Mouse (Mus musculus) hematopoietic multipotent progenitor cell, adult 10-12 weeks (in vitro differentiated cells): ENCODE results near the gene Olfr535. TPM values are rescaled to one million over a fixed set of nuclear protein-coding genes. Genes with fewer than 3 reads are reported as not detected.

Experiments used
- polyA plus RNA-seq: library from polyadenylated mRNA; stranded (reverse); fragments of >175 nt; gene quantifications from 2 replicates; pipeline ENCODE4 v1.2.3, GENCODE M21; 2012; ENCODE audit warnings: low replicate concordance

Olfr535 gene
- not detected in 2 replicates for polyA plus RNA-seq

GRCm38 (mm10) chr7:140483916-140484315, at the start of gene Olfr535:
TSS of gene Olfr535 (plus strand) at chr7:140484216.

GRCm38 (mm10) chr7:140463070-140463469, 20.9 kb upstream of the Olfr535 start, which contains the start of gene Olfr533:
TSS of gene Olfr533 (plus strand) at chr7:140463370.

GRCm38 (mm10) chr7:140507346-140508021, 23.5 kb downstream of the Olfr535 start, which contains the start of gene Olfr536:
TSS of gene Olfr536 (minus strand) at chr7:140507396.

Other genes with a start within 250 kb of the Olfr535 start
- 0.38 and 0.60 TPM in 2 replicates for gene 5830411N06Rik, start 236.9 kb upstream of the Olfr535 start, polyA plus RNA-seq
- gene Olfr525, start 163.4 kb upstream of the Olfr535 start, polyA plus RNA-seq, result not detected in 2 replicates
- not detected in 2 replicates for gene Olfr527, start 150.2 kb upstream of the Olfr535 start, polyA plus RNA-seq
- 0.21 TPM in 1 of 2 replicates, not detected in the other for gene Olfr60, start 122.5 kb upstream of the Olfr535 start, polyA plus RNA-seq
- gene Olfr530, start 107.9 kb upstream of the Olfr535 start, polyA plus RNA-seq, result not detected in 2 replicates
- not detected in 2 replicates for gene Olfr531, start 81.3 kb upstream of the Olfr535 start, polyA plus RNA-seq
- not detected in 2 replicates for gene Olfr532, start 62.6 kb upstream of the Olfr535 start, polyA plus RNA-seq
- not detected in 2 replicates for gene Olfr533, start 20.8 kb upstream of the Olfr535 start, polyA plus RNA-seq
- not detected in 2 replicates for gene Olfr536, start 23.2 kb downstream of the Olfr535 start, polyA plus RNA-seq
- not detected in 2 replicates for gene Olfr538, start 83.7 kb downstream of the Olfr535 start, polyA plus RNA-seq
- gene Olfr46, start 117.1 kb downstream of the Olfr535 start, polyA plus RNA-seq, result not detected in 2 replicates
- gene Olfr61, start 144.8 kb downstream of the Olfr535 start, polyA plus RNA-seq, result not detected in 2 replicates
- gene Olfr53, start 162.2 kb downstream of the Olfr535 start, polyA plus RNA-seq, result not detected in 2 replicates
- 0.01 TPM in 1 of 2 replicates, not detected in the other for gene Olfr539, start 175.7 kb downstream of the Olfr535 start, polyA plus RNA-seq
- not detected in 2 replicates for gene Olfr45, start 197.7 kb downstream of the Olfr535 start, polyA plus RNA-seq
- not detected in 2 replicates for gene Olfr541, start 213.1 kb downstream of the Olfr535 start, polyA plus RNA-seq